Mouse (Mus musculus) lung, postnatal 0 days (tissue): Measurements from ENCODE around the gene Mbd4.

Experiments used
- CTCF ChIP-seq: IDR thresholded peaks from 2 replicates; pipeline ENCODE4 v1.5.1; 2016; ENCODE audit warnings: antibody characterized with exemption, mild to moderate bottlenecking
- EP300 ChIP-seq: IDR thresholded peaks from 2 replicates; pipeline ENCODE4 v1.6.1; 2016; ENCODE audit warnings: antibody characterized with exemption, mild to moderate bottlenecking, control low read depth

DNA sequence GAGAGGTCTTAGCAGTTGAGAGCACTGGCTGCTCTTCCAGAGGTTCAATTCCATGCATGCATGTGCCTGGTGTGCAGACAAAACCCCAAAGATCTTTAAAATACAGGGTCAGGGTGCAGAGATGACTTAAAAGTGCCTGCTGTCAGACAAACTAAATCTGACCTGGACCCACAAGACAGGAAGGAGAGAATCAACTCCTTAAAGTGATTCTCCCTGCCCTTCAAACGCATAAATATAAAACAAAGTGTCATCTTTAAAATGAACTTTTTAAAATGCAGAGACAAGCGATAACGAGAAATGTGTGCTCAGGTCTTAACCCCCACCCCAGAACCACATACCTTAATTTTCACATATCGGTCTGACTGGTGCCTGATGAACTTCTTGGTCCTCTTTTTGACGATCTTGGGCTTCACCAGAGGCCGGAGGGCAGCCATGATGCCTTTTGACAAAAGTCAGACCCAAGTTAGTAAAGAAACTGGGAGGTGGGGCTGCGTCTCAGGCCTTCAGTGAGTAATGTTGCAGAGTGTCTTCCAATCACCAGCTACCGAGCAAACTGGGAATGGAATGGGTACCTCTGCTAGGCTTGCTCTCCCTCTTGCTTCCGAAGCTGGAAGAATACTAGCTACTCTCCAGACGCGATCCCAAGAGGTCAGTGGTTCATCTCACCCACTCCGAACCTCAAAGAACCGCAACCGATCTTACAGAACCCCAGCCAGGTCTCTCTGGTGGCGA is 45.5 kb downstream of the Mbd4 start:
- TF ChIP-seq EP300 = no peak
- TF ChIP-seq CTCF = no peak
